Mouse (Mus musculus) cerebellum, adult 2 months (tissue): ENCODE measurements around the gene Synpo2. TPM values are rescaled to one million over a fixed set of nuclear protein-coding genes. Genes with fewer than 3 reads are reported as not detected.

Experiments used
- DNase-seq, 2 experiments: peaks; one replicate each; pipeline ENCODE4 v3.0.0; 2021
- H3K27ac ChIP-seq: fragments of 200-500 bp; 2 replicates; pipeline ENCODE4 v1.5.1; 2012; ENCODE audit warnings: low read length, control low read depth, inconsistent platforms; ENCODE audit not compliant: insufficient read depth
- H3K27me3 ChIP-seq: fragments of 200-500 bp; 2 replicates; pipeline ENCODE4 v1.6.1; 2012; ENCODE audit warnings: inconsistent platforms, mild to moderate bottlenecking, low read length, moderate library complexity; ENCODE audit not compliant: control insufficient read depth, insufficient read depth
- H3K4me1 ChIP-seq: fragments of 200-500 bp; 2 replicates; pipeline ENCODE4 v1.6.1; 2011; ENCODE audit warnings: low read length; ENCODE audit not compliant: control insufficient read depth, insufficient read depth
- H3K4me3 ChIP-seq: fragments of 200-500 bp; replicated peaks from 2 replicates; pipeline ENCODE3; 2011; ENCODE audit warnings: mild to moderate bottlenecking, low read depth, low read length, control low read depth; ENCODE audit not compliant: insufficient read depth
- CTCF ChIP-seq: fragments of 200-500 bp; IDR thresholded peaks from 2 replicates; pipeline ENCODE4 v1.5.1; 2011; ENCODE audit warnings: low read depth, mild to moderate bottlenecking, control low read depth, low read length, moderate library complexity, borderline replicate concordance; ENCODE audit not compliant: insufficient read depth
- POLR2A ChIP-seq: fragments of 200-500 bp; IDR thresholded peaks from 2 replicates; pipeline ENCODE4 v1.6.1; 2011; ENCODE audit warnings: low read length, control low read depth, borderline replicate concordance; ENCODE audit not compliant: insufficient read depth
- WGBS: fragments of 180-500 bp; shearing (Covaris S2); methylation state at CpG from one replicate; pipeline ENCODE4 v1.1.7; 2018; 5-methylcytosine and 5-hydroxymethylcytosine counted together
- polyA plus RNA-seq: library from polyadenylated mRNA; depleted of rRNA; stranded (reverse); fragments of >200 nt; gene quantifications from 2 replicates; pipeline ENCODE4 v1.2.3, GENCODE M21; 2012

The Synpo2 gene
- polyA plus RNA-seq, 1 experiment = 2.9 TPM

DNA sequence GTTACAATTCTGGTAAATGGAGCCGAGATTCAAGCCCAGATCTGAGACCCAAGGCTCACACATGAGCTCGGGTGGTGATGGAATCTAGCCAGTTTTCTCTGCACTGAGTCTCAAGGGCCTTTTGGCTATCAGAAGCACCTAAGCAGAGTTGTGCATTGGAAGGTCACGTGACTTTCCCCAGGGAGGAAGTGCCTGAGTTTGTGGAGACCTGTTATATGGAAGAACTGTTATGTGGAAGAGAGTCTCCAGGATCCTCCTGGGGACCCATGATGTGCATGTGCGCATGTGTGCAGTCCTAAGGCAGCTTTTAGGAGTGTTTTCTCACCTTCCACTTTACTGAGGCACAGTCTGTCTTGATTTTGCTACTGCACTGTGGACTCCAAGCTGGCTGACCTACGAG is 63.8 kb downstream of the Synpo2 start:
- Histone ChIP-seq H3K27me3 (no peaks in the 10 kb centered on the region), H3K4me3 (no peak overlapping the region), H3K27ac (no peak overlapping the region), H3K4me1 (no peaks in the 10 kb centered on the region)
- no peak for DNase-seq
- WGBS = 72% methylated on average over 5 of the region's 5 CpGs
- TF ChIP-seq POLR2A = no peak
- TF ChIP-seq CTCF = no peak

DNA sequence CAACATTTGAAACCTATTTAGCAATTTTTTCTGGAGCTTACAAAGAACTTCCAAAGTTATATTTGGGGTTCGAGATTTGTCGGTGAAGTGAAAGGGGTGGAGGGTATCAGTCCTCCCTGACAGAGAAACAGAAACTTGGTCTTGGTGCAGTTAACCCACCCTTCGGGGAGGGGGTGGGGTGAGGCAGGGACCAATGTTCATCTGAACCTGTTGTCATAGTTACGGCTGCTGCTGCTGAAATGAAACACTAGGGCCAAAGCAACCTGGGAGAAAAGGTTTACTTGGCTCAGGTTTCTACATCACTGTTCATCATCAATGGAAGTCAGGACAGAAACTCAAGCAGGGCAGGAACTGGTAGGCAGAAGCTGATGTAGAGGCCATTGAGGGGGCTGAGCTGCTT is 66.6 kb downstream of the Synpo2 start:
- Histone ChIP-seq H3K4me1 (no peaks in the 10 kb centered on the region), H3K4me3 (no peak overlapping the region), H3K27me3 (no peaks in the 10 kb centered on the region), H3K27ac (no peak overlapping the region)
- 78% methylated on average over 4 of the region's 4 CpGs for WGBS
- TF ChIP-seq POLR2A (no peak), CTCF (no peak)
- DNase-seq = no peak

DNA sequence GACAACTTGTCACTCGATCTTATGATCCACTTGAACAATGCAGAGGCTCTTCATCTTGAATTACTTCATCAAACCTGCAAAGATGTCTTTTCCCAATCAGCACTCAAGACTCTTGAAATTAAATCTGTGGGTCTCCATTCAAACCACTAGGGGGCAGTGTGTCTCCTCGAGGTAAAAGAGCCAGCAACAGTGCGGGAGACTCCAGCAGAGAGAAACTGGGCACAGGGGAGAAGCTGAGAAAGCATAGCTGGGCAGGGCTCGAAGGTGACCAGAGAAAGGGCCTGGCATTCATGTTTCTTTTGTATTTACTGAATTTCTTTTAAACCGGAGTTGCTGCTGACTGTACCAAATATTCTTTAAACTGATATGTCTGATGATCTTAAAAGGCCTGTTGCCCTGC is 67.1 kb downstream of the Synpo2 start:
- peak; percentile 40 to 51 for DNase-seq
- 5% methylated on average over 5 of the region's 5 CpGs for WGBS
- Histone ChIP-seq H3K27me3 (no peaks in the 10 kb centered on the region), H3K4me3 (no peak overlapping the region), H3K4me1 (no peaks in the 10 kb centered on the region), H3K27ac (no peak overlapping the region)
- no peak for TF ChIP-seq POLR2A
- TF ChIP-seq CTCF = peak; percentile 63

DNA sequence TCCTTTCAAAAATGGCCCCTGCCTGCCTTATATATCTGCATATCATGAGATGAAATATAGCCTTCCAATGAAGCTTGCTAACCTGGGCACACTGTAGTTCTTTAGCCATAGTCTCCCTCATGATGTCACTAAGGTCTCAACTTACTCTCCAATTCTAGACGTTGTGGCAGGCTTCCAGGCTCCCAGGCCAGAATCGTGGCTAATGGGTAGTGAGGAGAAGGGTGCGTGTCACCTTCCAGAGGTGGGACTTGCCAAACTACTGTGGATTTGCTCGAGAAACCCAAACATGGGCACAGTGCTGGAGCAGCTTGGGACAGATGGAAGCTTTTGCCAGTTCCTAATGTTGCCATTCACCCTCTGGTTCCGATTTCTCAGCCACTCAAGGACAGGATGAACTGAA is 69.5 kb downstream of the Synpo2 start:
- H3K27me3 ChIP-seq = no peaks in the 10 kb centered on the region
- DNase-seq = no peak
- no peak overlapping the region for H3K4me3 ChIP-seq
- 44% methylated on average over 5 of the region's 5 CpGs for WGBS
- H3K27ac ChIP-seq = no peak overlapping the region
- no peaks in the 10 kb centered on the region for H3K4me1 ChIP-seq
- TF ChIP-seq CTCF = no peak
- TF ChIP-seq POLR2A = no peak

DNA sequence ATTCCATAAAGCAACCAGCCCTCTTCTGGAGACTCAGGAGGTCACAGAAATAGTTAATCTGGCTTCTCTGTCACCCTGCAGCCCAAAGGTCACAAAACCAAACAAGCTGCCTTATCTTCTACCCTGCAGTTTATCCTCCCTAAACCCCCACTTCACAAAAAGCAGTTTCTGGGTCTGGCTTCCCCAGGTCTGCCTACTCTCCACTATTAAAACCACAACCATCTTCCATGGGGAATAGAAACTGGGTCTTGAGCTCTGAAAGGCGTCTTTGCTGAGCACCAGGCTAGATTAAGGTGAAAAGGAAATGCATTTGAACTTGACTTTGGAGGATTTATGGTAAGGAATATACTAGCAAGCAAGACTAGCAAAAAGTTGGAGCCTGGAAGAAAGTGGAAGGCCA is 71.8 kb downstream of the Synpo2 start:
- no peak for DNase-seq
- Histone ChIP-seq H3K4me1 (no peaks in the 10 kb centered on the region), H3K4me3 (no peak overlapping the region), H3K27me3 (no peaks in the 10 kb centered on the region), H3K27ac (no peak overlapping the region)
- TF ChIP-seq POLR2A (no peak), CTCF (no peak)
- 75% methylated on average over 1 of the region's 1 CpGs for WGBS

DNA sequence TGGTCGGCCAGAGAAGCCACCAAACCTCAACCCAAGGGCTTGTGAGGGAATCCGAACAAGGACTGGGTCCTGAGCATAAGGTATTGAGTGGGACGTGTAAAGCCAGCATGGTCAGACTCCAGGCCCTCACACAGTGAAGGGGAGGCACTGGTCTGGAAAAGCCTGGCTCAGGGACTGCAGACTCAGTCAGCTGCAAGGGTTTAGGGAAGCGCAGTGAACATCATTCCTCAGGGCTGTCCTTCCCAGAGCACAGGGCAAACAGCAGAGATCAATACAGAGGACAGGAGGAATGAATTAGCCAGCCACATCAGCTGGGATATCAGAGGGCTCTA is 72.8 kb downstream of the Synpo2 start:
- no peak overlapping the region for H3K4me3 ChIP-seq

DNA sequence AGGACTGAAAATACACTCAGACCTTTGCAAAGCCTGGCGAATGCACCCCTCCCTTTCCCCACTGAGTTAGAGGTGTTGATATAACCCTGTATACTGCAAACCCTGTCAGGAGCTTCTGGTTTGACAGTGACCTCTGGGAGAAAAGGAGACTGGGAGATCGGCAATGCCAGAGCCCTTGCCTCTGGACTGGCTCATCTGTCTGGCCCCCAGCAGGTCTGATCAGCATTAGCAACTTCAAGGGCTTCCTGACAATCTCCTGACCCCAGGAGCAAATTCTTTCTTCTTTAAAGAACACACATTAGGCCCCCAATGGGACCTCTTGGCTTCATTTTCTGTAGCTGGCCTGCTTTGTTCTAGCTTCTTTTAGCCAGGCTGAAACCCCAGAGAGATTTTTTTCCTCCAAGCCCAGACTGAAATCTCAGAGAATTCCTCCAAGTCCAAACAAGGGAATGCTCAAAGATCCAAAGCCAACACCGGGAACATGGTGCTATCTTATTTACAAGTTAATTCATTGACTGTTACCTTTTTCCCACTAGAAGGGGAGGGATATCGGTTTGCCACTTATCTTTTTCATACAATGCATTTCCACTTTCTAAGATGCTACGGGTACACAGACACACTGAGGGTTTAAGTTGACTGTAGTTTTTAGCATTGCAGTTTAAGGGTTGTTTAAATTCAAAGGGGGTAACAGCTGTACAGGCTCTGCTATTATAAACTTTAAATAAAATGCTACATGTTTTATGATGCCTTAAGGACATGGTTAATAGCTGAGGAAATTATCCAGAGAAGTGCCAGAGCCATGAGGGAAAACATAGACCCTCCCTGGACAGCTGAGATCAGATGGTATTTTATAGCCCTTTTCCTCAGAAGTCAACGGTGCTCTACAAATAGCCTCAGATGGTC is 73.4 kb downstream of the Synpo2 start:
- Histone ChIP-seq H3K4me3 (no peak overlapping the region), H3K4me1 (no peaks in the 10 kb centered on the region), H3K27me3 (no peaks in the 10 kb centered on the region), H3K27ac (no peak overlapping the region)
- no peak for DNase-seq
- TF ChIP-seq CTCF (no peak), POLR2A (no peak)
- 62% methylated on average over 6 of the region's 6 CpGs for WGBS

More for the DNA sequence above, 72.8 kb downstream of the Synpo2 start:
- no peak overlapping the region for H3K27ac ChIP-seq
- no peak for DNase-seq
- TF ChIP-seq CTCF (no peak), POLR2A (no peak)
- H3K4me1 ChIP-seq = no peaks in the 10 kb centered on the region
- H3K27me3 ChIP-seq = no peaks in the 10 kb centered on the region
- WGBS = 39% methylated on average over 4 of the region's 4 CpGs

DNA sequence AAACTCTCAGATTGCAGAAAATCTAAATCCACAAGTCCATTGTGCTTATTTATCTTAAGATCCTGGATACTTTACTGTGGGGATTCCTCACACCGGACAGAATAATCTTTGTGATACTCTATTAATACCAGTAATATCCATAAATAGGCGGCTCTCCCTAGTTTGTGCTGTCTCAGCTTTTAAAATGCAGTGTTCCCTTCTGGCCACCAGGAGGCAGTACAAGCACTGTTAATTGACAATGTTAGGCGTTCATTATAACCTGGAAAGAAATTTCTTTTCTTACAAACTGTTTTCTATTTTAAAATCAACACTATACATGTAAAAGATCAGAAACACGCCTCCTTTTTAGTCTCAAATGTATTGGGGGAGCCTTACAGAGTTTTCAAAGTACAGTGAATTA is 75.2 kb downstream of the Synpo2 start:
- 12% methylated on average over 4 of the region's 4 CpGs for WGBS
- Histone ChIP-seq H3K27ac (no peak overlapping the region), H3K4me1 (no peaks in the 10 kb centered on the region), H3K4me3 (no peak overlapping the region), H3K27me3 (no peaks in the 10 kb centered on the region)
- peak; percentile 29; the same call in 1 of the 2 replicates for TF ChIP-seq CTCF
- TF ChIP-seq POLR2A = no peak
- DNase-seq = no peak

DNA sequence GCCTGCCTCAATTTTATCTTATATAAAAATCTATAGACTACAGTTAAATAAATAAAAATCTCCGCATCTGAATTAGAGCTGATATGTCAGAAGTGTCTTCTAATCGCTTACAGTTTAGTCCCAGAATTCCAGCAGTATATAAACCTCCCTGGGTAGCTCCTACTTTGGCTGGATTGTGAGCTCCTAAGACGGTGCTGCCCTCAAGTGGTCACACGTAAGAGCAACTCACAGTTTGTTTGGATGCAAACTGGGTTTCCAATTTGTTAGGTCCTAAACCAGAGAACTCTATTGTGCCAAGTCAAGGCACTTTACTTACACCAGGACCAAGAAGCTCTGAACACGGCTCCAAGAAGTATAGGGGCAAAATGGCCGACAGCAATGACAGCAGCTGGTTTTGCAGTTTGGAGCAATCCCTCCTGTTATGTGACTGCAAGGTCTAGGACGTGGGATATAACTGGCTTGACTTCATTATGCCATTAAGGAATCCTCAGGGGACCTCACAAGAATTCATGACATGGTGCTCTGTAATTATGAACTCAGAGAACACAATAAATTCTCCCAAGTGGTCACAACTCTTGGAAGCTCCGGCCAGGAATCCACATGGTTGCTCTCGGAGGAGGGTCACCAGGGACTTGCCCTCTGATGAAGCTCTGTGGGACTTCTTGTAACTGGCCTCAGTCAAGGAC is 76.7 kb downstream of the Synpo2 start:
- DNase-seq = peak; percentile 15 to 16
- Histone ChIP-seq H3K27me3 (no peaks in the 10 kb centered on the region), H3K27ac (no peak overlapping the region), H3K4me1 (no peaks in the 10 kb centered on the region), H3K4me3 (no peak overlapping the region)
- no peak for TF ChIP-seq POLR2A
- peak; percentile 55; the same call in 1 of the 2 replicates for TF ChIP-seq CTCF
- WGBS = 41% methylated on average over 9 of the region's 9 CpGs
